Mouse (Mus musculus): Measurements from ENCODE around the gene Atg101. TPM values are rescaled to one million over a fixed set of nuclear protein-coding genes. Genes with fewer than 3 reads are reported as not detected.
"Not testable (repeated sequence)": the region's sequence is repeated elsewhere in the genome, so short reads cannot be mapped to it uniquely, and the experiment has no call there.

Gene Atg101
- polyA plus RNA-seq, 1 experiment from 2014 or later: 67.1 TPM

DNA sequence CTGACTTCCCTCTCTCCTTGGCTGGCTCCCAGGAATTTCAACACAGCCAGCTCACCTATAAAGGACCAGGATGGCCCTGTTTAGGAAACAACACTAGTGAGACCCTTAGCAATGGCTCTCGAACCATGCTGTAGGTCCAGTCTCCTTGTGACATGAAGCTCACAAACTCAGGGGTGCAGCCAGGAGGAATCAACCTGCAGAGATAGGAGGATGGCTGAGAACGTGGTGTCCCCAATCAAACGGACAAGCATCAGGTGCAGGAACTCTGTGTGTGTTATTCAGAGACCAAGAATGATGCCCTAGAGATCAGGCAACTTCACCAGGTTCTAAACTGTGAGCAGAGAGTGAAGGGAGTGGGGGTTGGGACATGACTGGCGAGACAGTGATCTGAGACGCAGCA, 38.0 kb downstream of the Atg101 start:
- Histone ChIP-seq H3K9ac (ENCODE audit: low read depth, low read length) (no peak overlapping the region), H3K9me3 (ENCODE audit: control insufficient read depth, low read length) (no peaks in the 10 kb centered on the region), H3K27me3 (replicated peaks; ENCODE audit: control insufficient read depth, insufficient read depth, low read length) (no peaks in the 10 kb centered on the region), H3K27ac (ENCODE audit: low read length) (no peak overlapping the region), H3K36me3 (ENCODE audit: control insufficient read depth, insufficient read depth, low read length) (no peaks in the 10 kb centered on the region), H3K4me2 (ENCODE audit: low read depth, low read length) (no peak overlapping the region), H3K4me3 (ENCODE audit: low read length) (no peak overlapping the region), H3K4me1 (ENCODE audit: control insufficient read depth, insufficient read depth, low read length) (peaks cover 19% of the 10 kb centered on the region)
- WGBS: 85% methylated on average over 5 of the region's 5 CpGs
- ATAC-seq: no peak

- Histone ChIP-seq H3K4me3 (ENCODE audit: low read length) (no peak overlapping the region), H3K27ac (ENCODE audit: low read length) (no peak overlapping the region), H3K27me3 (replicated peaks; ENCODE audit: control insufficient read depth, insufficient read depth, low read length) (no peaks in the 10 kb centered on the region), H3K4me1 (ENCODE audit: control insufficient read depth, insufficient read depth, low read length) (peaks cover 23% of the 10 kb centered on the region), H3K4me2 (ENCODE audit: low read depth, low read length) (no peak overlapping the region), H3K9ac (ENCODE audit: low read depth, low read length) (no peak overlapping the region), H3K36me3 (ENCODE audit: control insufficient read depth, insufficient read depth, low read length) (no peaks in the 10 kb centered on the region), H3K9me3 (ENCODE audit: control insufficient read depth, low read length) (no peaks in the 10 kb centered on the region)
- 93% methylated on average over 7 of the region's 7 CpGs for WGBS
- ATAC-seq: no peak
Observed at GRCm38 (mm10) chr15:101322640-101323039, 38.6 kb downstream of the Atg101 start.

GRCm38 (mm10) chr15:101323511-101323910, 39.4 kb downstream of the Atg101 start:
- H3K9ac ChIP-seq (ENCODE audit: low read depth, low read length): no peak overlapping the region
- no peaks in the 10 kb centered on the region for H3K27me3 ChIP-seq (replicated peaks; ENCODE audit: control insufficient read depth, insufficient read depth, low read length)
- peaks cover 26% of the 10 kb centered on the region for H3K4me1 ChIP-seq (ENCODE audit: control insufficient read depth, insufficient read depth, low read length)
- no peak overlapping the region for H3K4me2 ChIP-seq (ENCODE audit: low read depth, low read length)
- WGBS: 93% methylated on average over 5 of the region's 5 CpGs
- H3K27ac ChIP-seq (ENCODE audit: low read length): no peak overlapping the region
- ATAC-seq: no peak
- no peak overlapping the region for H3K4me3 ChIP-seq (ENCODE audit: low read length)
- H3K36me3 ChIP-seq (ENCODE audit: control insufficient read depth, insufficient read depth, low read length): no peaks in the 10 kb centered on the region
- no peaks in the 10 kb centered on the region for H3K9me3 ChIP-seq (ENCODE audit: control insufficient read depth, low read length)

DNA sequence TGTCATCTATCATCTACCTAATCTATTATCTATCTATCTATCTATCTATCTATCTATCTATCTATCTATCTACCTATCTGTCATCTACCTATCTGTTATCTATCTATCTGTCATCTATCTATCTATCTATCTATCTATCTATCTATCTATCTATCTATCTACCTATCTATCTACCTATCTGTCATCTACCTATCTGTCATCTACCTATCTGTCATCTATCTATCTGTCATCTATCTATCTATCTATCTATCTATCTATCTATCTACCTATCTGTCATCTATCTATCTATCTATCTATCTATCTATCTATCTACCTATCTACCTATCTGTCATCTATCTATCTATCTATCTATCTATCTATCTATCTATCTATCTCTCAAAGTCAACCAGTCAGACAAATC, 40.3 kb downstream of the Atg101 start:
- not testable (repeated sequence) for H3K27ac ChIP-seq (ENCODE audit: low read length); H3K4me2 ChIP-seq (ENCODE audit: low read depth, low read length); ATAC-seq; H3K4me3 ChIP-seq (ENCODE audit: low read length); H3K9ac ChIP-seq (ENCODE audit: low read depth, low read length); H3K9me3 ChIP-seq (ENCODE audit: control insufficient read depth, low read length); H3K27me3 ChIP-seq (replicated peaks; ENCODE audit: control insufficient read depth, insufficient read depth, low read length); H3K36me3 ChIP-seq (ENCODE audit: control insufficient read depth, insufficient read depth, low read length)
- H3K4me1 ChIP-seq (ENCODE audit: control insufficient read depth, insufficient read depth, low read length): peaks cover 31% of the 10 kb centered on the region

DNA sequence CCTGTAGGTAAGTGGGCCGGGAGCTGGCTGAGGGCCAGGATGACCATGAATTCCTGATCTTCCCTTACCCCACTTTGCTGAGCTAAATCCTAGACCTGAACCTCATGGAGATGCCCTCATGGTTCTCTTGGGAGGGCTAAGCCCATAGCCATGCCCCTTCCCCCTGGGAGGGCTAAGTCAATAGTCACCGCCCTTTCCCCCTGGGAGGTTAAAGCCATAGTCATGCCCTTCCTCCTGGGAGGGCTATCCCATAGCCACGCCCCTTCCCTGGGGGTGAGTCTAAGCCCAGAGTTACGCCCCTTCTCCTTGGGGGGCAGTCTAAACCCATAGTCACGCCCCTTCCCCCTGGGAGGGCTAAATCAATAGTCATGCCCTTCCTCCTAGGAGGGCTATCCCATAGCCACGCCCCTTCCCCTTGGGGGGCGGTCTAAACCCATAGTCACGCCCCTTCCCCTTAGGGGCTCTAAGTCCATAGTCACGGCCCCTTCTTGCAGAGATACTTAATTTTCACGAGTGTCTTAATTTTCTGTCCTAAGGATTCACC, 42.0 kb downstream of the Atg101 start:
- no peak overlapping the region for H3K27ac ChIP-seq (ENCODE audit: low read length)
- WGBS: 40% methylated on average over 10 of the region's 10 CpGs
- H3K4me3 ChIP-seq (ENCODE audit: low read length): no peak overlapping the region
- peaks cover 27% of the 10 kb centered on the region for H3K4me1 ChIP-seq (ENCODE audit: control insufficient read depth, insufficient read depth, low read length)
- H3K9me3 ChIP-seq (ENCODE audit: control insufficient read depth, low read length): no peaks in the 10 kb centered on the region
- ATAC-seq: no peak
- H3K4me2 ChIP-seq (ENCODE audit: low read depth, low read length): no peak overlapping the region
- H3K36me3 ChIP-seq (ENCODE audit: control insufficient read depth, insufficient read depth, low read length): no peaks in the 10 kb centered on the region
- no peaks in the 10 kb centered on the region for H3K27me3 ChIP-seq (replicated peaks; ENCODE audit: control insufficient read depth, insufficient read depth, low read length)
- H3K9ac ChIP-seq (ENCODE audit: low read depth, low read length): no peak overlapping the region

DNA sequence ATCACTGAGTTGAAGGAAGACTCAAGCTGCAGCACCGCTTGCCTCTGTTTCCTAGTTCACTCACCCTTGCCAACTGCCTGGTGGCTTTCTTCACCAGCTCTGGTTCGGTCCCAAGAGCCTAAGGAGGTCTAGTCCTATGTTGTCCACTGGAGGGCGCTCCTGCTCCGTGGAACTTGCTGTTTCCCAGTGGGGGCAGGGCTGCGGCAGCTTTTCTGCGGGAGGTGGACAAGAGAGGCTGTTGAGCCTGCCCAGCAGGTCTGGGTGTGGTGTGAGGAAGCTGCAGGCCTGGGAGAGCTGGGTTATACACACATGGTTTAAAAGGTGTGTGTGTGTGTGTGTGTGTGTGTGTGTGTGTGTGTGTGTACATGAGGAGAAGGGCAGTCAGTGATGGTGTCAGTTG, 43.2 kb downstream of the Atg101 start:
- Histone ChIP-seq H3K9me3 (ENCODE audit: control insufficient read depth, low read length) (no peaks in the 10 kb centered on the region), H3K4me2 (ENCODE audit: low read depth, low read length) (no peak overlapping the region), H3K4me1 (ENCODE audit: control insufficient read depth, insufficient read depth, low read length) (peaks cover 27% of the 10 kb centered on the region), H3K27me3 (replicated peaks; ENCODE audit: control insufficient read depth, insufficient read depth, low read length) (no peaks in the 10 kb centered on the region), H3K4me3 (ENCODE audit: low read length) (no peak overlapping the region), H3K36me3 (ENCODE audit: control insufficient read depth, insufficient read depth, low read length) (no peaks in the 10 kb centered on the region), H3K9ac (ENCODE audit: low read depth, low read length) (no peak overlapping the region; the same call in 1 of the 2 replicates), H3K27ac (ENCODE audit: low read length) (no peak overlapping the region)
- ATAC-seq: peak; percentile 78
- 3% methylated on average over 6 of the region's 6 CpGs for WGBS

DNA sequence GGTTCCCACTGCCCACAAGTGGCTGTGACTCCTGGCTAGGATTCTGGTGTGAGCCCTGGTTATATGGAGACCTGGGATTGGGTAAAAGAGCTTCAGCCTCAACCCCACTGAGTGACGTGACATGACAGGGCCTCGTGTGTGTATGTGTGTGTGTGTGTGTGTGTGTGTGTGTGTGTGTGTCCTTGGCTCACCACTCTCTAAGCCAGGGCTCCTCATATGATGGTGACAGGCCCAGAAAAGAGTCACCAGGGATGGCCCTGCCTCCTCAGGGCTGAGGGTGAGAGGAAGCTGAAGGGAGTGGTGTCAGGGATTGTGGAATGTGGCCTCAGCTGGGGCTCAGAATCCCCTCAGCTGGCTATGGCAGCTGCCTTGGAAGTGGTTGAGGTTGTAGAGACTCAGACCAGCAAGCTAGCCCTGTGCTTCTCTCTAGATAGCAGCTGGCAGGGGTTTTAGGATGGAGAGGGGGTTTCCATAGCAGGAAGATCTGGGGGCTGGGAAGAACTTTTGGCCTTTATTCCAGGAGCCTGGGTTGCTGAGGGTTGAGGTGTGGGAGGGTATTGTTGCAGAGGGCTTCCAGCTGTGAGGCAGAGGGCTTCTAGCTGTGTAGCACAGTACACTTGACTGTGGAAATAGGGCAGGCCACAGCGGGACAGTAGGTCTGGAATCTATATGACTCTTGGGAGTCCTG, 44.9 kb downstream of the Atg101 start:
- H3K27me3 ChIP-seq (replicated peaks; ENCODE audit: control insufficient read depth, insufficient read depth, low read length): no peaks in the 10 kb centered on the region
- WGBS: 70% methylated on average over 3 of the region's 3 CpGs
- H3K27ac ChIP-seq (ENCODE audit: low read length): no peak overlapping the region
- 0 out of 2 replicates have a peak overlapping the region, but pooled peaks have one; percentile 5 for H3K9ac ChIP-seq (ENCODE audit: low read depth, low read length)
- H3K4me2 ChIP-seq (ENCODE audit: low read depth, low read length): no peak overlapping the region
- no peak for ATAC-seq
- H3K36me3 ChIP-seq (ENCODE audit: control insufficient read depth, insufficient read depth, low read length): no peaks in the 10 kb centered on the region
- peaks cover 31% of the 10 kb centered on the region for H3K4me1 ChIP-seq (ENCODE audit: control insufficient read depth, insufficient read depth, low read length)
- no peak overlapping the region for H3K4me3 ChIP-seq (ENCODE audit: low read length)
- no peaks in the 10 kb centered on the region for H3K9me3 ChIP-seq (ENCODE audit: control insufficient read depth, low read length)

DNA sequence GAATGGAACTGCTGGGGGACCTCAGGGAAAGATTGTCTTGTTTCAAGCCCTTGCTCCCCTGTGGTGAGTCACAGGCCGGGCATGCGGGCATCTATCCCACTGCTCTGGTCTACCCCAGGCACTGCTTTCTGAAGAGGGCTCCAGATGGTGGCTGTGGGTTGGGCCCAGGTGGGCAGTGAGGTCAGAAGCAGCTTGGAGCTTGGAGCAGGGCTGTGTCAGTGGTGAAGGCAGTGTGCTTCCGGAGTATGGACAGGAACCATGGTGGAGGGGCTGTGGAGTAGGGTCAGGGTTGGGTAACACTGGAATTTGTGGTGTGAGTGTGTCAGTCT, 45.5 kb downstream of the Atg101 start:
- WGBS: 73% methylated on average over 3 of the region's 3 CpGs
- no peaks in the 10 kb centered on the region for H3K27me3 ChIP-seq (replicated peaks; ENCODE audit: control insufficient read depth, insufficient read depth, low read length)
- H3K4me2 ChIP-seq (ENCODE audit: low read depth, low read length): no peak overlapping the region
- H3K4me1 ChIP-seq (ENCODE audit: control insufficient read depth, insufficient read depth, low read length): peaks cover 31% of the 10 kb centered on the region
- ATAC-seq: no peak
- H3K36me3 ChIP-seq (ENCODE audit: control insufficient read depth, insufficient read depth, low read length): no peaks in the 10 kb centered on the region
- H3K9me3 ChIP-seq (ENCODE audit: control insufficient read depth, low read length): no peaks in the 10 kb centered on the region
- H3K4me3 ChIP-seq (ENCODE audit: low read length): no peak overlapping the region
- H3K9ac ChIP-seq (ENCODE audit: low read depth, low read length): no peak overlapping the region
- H3K27ac ChIP-seq (ENCODE audit: low read length): no peak overlapping the region

- ATAC-seq: peak; percentile 57
- no peak overlapping the region for H3K4me2 ChIP-seq (ENCODE audit: low read depth, low read length)
- H3K27me3 ChIP-seq (replicated peaks; ENCODE audit: control insufficient read depth, insufficient read depth, low read length): no peaks in the 10 kb centered on the region
- no peak overlapping the region for H3K4me3 ChIP-seq (ENCODE audit: low read length)
- H3K27ac ChIP-seq (ENCODE audit: low read length): no peak overlapping the region
- H3K4me1 ChIP-seq (ENCODE audit: control insufficient read depth, insufficient read depth, low read length): peaks cover 31% of the 10 kb centered on the region
- H3K9ac ChIP-seq (ENCODE audit: low read depth, low read length): no peak overlapping the region
- WGBS: 58% methylated on average over 4 of the region's 4 CpGs
- no peaks in the 10 kb centered on the region for H3K36me3 ChIP-seq (ENCODE audit: control insufficient read depth, insufficient read depth, low read length)
- H3K9me3 ChIP-seq (ENCODE audit: control insufficient read depth, low read length): no peaks in the 10 kb centered on the region
Observed at GRCm38 (mm10) chr15:101331090-101331489, 47.0 kb downstream of the Atg101 start.

GRCm38 (mm10) chr15:101332370-101332769, 48.3 kb downstream of the Atg101 start:
- H3K4me1 ChIP-seq (ENCODE audit: control insufficient read depth, insufficient read depth, low read length): peaks cover 30% of the 10 kb centered on the region
- H3K36me3 ChIP-seq (ENCODE audit: control insufficient read depth, insufficient read depth, low read length): no peaks in the 10 kb centered on the region
- H3K4me2 ChIP-seq (ENCODE audit: low read depth, low read length): no peak overlapping the region
- ATAC-seq: no peak
- 58% methylated on average over 4 of the region's 4 CpGs for WGBS
- H3K9me3 ChIP-seq (ENCODE audit: control insufficient read depth, low read length): no peaks in the 10 kb centered on the region
- H3K27me3 ChIP-seq (replicated peaks; ENCODE audit: control insufficient read depth, insufficient read depth, low read length): no peaks in the 10 kb centered on the region
- H3K9ac ChIP-seq (ENCODE audit: low read depth, low read length): no peak overlapping the region
- no peak overlapping the region for H3K27ac ChIP-seq (ENCODE audit: low read length)
- H3K4me3 ChIP-seq (ENCODE audit: low read length): no peak overlapping the region
